Mouse (Mus musculus): ENCODE measurements around the gene Zdhhc4.

- no peak for TF ChIP-seq TAL1 (IDR thresholded peaks at IDR 0.05; ENCODE audit: low read length)
- TF ChIP-seq GATA1 (IDR thresholded peaks at IDR 0.05; ENCODE audit: low read length): no peak
These were observed 31.1 kb downstream of the Zdhhc4 start for GRCm38 (mm10) chr5:143297986-143298385.
